Mouse (Mus musculus): ENCODE data around the gene Rgs12. TPM values are rescaled to one million over a fixed set of nuclear protein-coding genes. Genes with fewer than 3 reads are reported as not detected.

The Rgs12 gene
- total RNA-seq, 4 experiments from 2014 or later, result 14.3 to 18.7 (median 17.6) TPM

GRCm38 (mm10) chr5:34931516-34932457 lies 17.5 kb upstream of the Rgs12 start:
- peak; percentile 18 for DNase-seq (ENCODE audit: low spot score)

DNA sequence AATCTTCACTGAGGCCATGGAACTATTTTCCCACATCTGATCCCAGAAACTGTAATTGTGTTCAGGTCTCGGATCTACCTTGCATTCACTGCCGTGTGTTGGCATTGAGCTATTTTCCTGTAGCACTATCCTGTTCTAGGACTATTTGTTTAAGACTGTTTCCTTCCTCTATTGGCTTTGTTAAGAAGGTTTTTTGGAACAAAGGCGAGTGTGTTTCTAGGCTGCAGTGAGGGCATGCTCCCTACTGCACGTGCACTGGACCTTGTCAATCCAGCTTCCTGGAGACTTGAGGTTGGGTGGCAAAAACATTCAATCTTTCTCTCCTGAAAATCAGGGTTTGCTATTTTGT lies 16.8 kb upstream of the Rgs12 start:
- peak; percentile 58 for DNase-seq (ENCODE audit: low spot score)

DNA sequence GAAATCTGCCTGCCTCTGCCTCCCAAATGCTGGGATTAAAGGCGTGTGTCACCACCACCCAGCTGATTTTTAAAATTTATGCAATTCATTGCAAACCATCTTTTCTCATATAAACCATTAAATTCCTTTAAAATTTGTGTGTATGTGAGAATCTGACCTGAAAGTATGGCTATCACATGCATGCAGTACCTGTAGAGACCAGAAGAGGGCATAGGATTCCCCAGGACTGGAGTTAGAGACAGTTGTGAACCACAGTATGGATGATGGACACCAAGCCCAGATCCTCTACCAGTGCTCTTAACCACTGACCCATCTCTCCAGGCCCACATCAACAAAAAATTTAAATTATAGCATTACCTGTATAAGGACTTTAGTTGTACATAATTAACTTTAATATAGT lies 15.8 kb upstream of the Rgs12 start:
- DNase-seq (ENCODE audit: low spot score), result no peak

DNA sequence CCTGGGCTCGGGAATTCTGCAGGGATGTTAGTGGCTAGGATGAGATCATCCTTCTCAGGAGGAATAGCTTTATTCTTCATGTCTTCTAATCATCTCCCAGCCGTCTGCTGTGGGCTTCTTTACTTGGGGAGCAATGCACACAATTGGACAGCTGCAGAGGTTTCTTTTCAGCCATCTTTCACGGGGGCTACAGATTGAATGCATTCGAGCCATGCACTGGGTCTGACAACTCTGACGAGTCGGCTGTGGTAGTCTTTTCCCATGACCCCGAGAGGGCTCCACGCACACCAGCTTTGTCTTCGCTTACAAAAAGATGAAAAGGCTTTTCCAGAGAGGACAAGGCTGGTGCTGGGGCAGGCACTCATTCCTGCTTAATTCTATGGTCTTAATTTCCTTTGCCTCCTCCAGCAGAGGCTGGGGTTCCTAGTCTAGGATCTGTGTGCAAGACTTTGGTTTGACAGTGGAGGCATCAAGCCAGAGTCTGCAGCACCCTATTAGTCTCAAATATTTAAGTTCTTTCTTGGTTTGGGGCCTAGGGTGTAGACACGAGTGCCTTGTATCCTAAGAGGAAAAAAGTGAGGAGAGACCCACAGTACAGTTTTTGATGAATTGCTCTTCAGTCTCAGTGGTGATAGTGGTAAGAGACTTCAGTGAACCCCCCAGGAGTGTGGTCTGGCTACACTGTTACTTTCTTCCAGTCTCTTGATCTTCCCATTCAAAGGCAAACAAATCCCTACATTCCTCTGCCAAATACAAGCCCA lies 7.4 kb upstream of the Rgs12 start:
- no peak for DNase-seq (ENCODE audit: low spot score)

DNA sequence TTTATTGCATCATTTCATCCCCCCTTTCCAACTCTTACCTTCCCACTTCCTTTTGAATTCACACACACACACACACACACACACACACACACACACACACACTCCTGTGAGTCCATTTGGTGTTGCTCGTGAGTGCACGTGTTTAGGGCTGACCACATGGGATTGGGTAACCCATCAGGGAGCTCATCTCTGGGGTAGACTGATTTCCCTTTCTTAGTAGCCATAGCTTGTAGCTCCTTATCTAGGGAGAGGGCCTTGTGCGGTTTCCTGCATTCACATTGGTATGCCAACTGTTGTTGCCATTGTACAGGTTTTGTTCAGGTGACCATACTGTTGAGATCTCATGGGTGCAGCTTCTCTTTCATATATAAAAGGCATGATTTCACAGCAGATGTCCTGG lies 5.8 kb upstream of the Rgs12 start:
- no peak for DNase-seq (ENCODE audit: low spot score)

DNA sequence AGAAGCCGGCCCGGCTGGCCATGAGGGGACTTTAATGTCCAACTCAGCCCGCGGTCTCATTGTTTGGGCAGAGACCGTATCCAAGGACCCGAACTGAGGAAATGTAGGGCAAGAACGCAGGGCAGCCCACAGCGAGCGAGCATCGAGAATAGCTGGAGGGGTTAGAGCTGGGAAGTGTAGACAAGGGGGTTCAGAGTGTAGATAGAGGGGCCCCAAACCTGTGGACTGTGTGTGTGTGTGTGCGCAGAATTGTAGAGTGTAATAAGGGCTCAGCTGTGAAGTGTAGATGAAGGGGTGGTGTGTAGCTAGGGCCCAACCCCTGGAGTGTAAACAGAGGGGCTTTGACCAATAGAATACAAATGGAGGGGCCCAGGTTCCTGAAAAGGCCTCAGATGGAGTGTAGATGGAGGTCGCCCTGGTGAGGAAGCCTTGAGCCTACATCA lies 545 bp downstream of the Rgs12 start:
- DNase-seq (ENCODE audit: low spot score), result no peak

DNA sequence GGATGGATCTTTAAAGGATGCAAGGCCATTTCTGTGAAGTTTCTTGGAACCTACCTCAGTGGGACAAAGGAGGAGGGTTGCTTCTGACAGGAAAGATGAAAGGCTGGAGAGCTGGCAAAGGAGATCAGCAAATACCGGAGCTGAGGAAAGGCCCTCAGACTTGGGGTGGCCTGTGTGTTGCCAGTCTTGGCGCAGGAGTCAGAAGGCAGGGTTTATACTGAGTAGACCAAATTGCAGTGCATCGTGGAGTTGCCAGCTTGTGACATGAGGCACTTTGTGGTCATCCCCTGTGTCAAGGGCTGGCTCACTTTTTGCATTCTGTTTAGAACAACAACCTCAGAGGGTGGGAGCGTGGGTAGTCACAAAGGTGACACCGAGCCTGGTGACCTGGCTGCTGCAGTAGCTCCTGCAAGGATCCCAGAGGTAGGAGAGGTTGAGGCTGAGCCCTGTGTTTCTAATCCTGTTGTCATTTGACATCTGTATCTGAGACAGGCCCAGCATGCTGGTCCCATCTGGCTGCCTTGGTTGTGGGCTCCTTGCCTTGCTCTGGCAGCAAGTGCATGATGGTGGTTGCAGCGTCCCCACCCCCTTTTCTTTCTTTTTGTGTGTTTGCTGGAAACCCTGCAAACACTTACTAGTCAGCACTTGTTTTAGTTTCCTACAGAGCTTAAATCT lies 1.4 kb downstream of the Rgs12 start:
- no peak for DNase-seq (ENCODE audit: low spot score)

DNA sequence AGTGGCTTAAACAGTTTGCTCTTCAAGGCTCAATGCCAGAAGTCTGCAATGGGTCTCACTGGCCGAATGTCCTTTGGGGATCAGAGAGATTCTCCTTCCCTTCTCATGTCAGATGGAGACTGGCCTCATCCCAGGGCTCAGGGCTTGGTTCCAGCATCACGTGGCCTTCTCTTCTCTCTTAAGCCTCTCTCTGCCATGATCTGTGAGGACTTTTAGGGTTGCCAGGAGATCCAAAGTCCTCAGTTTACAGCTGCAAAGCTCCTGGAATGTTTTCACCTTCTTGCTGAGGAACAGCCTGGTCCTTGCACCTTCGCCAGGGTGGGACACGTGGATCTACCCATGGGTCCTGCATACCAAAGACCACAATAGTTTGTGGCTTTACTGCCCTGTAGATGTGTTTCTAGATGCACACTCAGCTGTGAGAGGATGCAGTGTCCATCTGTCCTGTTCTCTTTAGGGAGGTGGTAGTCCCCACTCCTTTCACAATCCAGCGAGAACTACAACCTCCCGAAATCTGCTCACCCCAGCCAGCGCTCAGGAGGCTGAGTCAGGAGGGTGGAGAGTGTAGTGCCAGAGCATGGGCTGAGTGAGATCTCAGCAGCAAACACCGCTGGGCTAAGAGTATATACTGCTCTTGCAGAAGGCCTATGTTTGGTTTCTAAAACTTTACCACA lies 2.1 kb downstream of the Rgs12 start:
- DNase-seq (ENCODE audit: low spot score), result peak; percentile 42

- no peak for DNase-seq (ENCODE audit: low spot score)
Observed at GRCm38 (mm10) chr5:34954508-34954907, 5.3 kb downstream of the Rgs12 start.

- DNase-seq (ENCODE audit: low spot score), result peak; percentile 28
Observed at GRCm38 (mm10) chr5:34955630-34956029, 6.4 kb downstream of the Rgs12 start.

GRCm38 (mm10) chr5:34956151-34956550 lies 6.9 kb downstream of the Rgs12 start:
- DNase-seq (ENCODE audit: low spot score), result no peak

- no peak for DNase-seq (ENCODE audit: low spot score)
Observed at GRCm38 (mm10) chr5:34957015-34957414, 7.8 kb downstream of the Rgs12 start.

GRCm38 (mm10) chr5:34960021-34960420 lies 10.8 kb downstream of the Rgs12 start:
- no peak for DNase-seq (ENCODE audit: low spot score)

DNA sequence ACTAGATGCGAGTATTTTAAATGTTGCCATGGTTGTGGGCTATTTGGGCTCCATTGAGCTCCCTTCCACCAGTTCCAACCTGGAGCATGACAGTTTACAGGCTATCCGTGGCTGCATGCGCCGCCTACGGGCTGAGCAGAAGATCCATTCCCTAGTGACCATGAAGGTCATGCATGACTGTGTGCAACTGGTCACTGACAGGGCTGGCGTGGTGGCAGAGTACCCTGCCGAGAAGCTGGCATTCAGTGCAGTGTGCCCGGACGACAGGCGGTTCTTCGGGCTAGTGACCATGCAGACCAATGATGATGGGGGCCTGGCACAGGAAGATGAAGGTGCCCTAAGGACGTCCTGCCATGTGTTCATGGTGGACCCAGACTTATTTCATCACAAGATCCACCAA lies 16.3 kb downstream of the Rgs12 start:
- DNase-seq (ENCODE audit: low spot score), result no peak

DNA sequence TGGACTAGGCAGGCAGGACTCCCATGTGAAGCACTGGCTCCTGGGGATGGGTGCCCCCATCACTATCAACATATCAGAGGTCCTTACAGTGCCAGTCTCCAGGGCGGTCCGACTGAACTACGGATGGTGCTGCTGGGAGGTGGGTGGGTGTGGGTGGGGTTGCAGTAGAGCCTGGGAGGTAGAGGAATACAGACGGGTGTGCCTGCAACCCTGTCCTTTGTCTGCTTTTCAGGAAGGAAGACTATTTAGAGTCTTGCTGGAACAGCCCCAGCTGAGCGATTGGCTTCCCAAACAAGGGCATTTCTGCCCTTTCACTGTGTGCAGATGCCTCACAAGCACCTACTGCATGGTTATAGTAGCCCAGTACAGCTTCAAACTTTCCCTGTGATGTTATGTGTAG lies 19.1 kb downstream of the Rgs12 start:
- DNase-seq (ENCODE audit: low spot score), result peak; percentile 54

GRCm38 (mm10) chr5:34972471-34972870 lies 23.2 kb downstream of the Rgs12 start:
- DNase-seq (ENCODE audit: low spot score), result no peak

DNA sequence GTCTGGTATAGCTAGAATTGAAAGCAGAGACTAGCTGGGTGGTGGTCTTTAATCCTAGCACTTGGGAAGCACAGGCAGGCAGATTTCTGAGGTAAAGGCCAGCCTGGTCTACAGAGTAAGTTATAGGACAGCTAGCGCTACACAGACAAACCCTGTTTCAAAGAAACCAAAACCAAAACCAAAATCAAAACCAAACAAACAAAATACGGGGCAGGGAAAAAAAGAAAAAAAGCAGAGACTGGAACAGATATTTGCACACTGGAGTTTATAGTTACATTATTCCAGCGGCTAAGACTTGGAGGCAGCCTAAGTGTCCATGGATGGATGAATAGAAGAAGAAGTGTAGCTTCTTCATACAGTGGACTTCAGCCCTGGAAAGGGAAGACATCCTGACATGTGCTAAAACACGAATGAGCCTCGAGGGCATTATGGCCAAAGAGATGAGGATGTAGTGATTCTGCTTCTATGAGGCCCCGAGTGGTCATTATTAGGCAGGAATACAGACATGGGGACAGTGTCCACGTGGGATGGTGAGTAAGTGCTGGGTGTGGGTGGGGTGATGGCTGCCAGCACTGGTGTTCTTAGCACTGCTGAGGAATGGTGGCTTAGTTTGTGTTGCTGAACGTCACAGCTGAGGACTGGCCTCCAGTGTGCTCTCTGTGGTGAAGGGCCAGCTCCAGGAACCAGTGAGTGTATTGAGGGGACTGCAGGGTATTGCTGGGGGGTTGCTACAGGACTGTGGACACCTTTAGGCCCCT lies 24.5 kb downstream of the Rgs12 start:
- no peak for DNase-seq (ENCODE audit: low spot score)

DNA sequence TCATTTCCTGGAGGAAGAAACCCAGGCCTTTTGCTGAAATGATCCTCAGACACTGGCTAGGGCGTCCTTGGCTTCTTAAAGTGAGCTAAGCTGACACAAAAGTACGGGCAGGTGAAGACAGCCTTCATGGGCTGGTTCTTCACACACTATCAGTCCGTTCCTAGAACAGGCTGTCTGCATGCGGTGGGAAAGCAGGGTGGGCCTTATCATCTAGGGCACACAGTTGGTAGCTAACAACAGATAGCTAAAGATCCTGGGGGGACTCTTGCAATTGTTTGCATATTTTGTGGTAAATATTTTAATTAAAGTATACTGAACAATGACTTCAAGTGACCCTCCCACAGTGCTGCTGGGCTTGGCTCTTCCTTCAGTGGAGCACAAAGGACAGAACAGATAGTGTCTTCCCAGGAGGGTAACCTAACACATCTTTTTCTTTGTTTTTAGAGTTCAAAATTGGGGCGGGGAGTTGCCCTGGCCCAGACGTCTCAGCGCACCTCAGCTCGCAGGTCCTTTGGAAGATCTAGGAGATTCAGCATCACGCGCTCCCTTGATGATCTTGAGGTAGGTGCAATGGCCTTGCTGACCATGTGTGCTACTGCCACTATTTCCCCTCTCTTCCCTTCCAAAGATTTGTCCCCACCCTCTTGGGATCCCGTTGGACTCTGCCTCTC lies 25.7 kb downstream of the Rgs12 start:
- DNase-seq (ENCODE audit: low spot score), result no peak

DNA sequence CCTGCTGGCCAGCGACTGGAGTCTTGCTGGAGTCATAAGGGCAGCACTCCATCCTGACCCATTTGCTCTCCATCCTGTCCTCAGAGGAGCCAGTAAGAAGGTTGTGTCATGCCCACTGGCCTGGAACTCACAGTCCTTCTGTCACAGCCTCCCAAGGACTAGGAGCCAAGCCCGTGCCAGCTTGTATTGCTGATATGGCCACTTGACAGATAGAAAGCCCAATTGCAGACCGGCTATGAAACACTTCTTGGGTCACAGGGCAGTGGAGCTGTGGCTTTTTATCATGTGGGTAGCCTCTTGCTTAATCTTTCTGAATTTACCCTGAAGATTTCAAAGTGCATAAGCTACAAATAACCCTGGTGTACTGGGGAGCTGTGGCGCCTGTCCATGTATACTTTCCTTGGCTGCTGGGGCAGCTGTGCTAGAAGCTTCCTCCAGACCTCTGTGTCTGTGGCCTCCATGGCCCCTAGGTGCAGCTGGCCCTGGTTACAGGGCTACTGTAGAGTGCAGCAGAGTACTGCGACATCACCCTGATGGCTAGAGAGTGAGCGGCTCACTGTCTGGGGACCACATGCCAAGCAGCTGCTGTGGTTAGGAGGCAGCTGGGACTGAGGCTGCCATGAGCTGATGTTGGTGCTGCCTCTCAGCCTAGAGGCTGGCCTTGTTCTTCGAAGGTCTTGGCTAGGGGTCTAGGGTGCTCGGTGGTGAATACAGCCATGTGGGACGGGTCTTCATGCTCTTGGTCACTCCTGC lies 27.5 kb downstream of the Rgs12 start:
- DNase-seq (ENCODE audit: low spot score), result no peak

- no peak for DNase-seq (ENCODE audit: low spot score)
Observed at GRCm38 (mm10) chr5:34980099-34980498, 30.9 kb downstream of the Rgs12 start.
